Mouse (Mus musculus) right cerebral cortex, postnatal 14 days (tissue): ENCODE results near the gene Timm8b.
A peak's percentile ranks its signal among the peaks of the same experiment; 100 is the strongest.

ENCODE experiments used
- DNase-seq: peaks from one replicate; pipeline ENCODE4 v3.0.0; 2022

The Timm8b gene

DNA sequence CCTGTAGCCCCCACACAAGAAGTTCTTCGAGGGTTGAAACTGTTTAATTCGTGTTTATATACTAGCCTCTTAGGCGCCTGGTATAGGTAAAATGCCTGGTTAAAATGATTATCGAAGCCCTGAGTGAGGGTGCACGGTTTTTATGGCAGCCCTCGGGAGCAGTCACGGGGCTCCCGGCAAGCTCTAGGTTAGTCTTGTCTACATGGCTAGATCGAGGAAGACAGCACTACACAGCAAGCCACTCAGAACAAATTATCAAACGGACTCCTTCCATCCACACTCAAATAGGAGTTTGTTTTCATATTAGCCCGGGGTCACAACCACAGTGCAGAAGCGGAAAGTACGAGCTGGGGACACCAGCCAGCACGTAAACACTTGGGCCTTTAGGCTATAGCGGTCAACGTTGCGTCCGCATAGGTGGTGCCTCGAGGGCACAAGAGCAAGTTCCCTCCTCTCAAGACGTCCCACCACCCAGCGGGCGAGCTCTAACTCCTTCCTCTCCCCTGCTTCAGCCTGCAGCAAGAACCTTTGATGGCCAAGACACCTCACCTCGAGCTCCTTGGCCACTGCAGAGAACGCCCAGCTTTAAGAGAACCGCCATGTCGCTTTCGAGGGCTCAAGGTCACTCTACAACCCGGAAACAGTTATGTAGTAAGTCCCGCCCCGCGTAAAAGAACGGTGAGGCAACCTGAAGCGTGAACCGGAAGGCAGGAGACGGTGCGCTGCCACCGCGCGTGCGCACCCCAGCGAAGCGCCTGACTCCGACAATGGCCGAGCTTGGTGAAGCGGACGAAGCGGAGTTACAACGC is at the start of gene Timm8b, which contains the start of gene Sdhd:
Gene Timm8b (plus strand): TSS at position 722 of the 809 bp plus-strand sequence.
Gene Sdhd (minus strand): TSS at position 624 of the 809 bp plus-strand sequence.
- peak; percentile 92 for DNase-seq

DNA sequence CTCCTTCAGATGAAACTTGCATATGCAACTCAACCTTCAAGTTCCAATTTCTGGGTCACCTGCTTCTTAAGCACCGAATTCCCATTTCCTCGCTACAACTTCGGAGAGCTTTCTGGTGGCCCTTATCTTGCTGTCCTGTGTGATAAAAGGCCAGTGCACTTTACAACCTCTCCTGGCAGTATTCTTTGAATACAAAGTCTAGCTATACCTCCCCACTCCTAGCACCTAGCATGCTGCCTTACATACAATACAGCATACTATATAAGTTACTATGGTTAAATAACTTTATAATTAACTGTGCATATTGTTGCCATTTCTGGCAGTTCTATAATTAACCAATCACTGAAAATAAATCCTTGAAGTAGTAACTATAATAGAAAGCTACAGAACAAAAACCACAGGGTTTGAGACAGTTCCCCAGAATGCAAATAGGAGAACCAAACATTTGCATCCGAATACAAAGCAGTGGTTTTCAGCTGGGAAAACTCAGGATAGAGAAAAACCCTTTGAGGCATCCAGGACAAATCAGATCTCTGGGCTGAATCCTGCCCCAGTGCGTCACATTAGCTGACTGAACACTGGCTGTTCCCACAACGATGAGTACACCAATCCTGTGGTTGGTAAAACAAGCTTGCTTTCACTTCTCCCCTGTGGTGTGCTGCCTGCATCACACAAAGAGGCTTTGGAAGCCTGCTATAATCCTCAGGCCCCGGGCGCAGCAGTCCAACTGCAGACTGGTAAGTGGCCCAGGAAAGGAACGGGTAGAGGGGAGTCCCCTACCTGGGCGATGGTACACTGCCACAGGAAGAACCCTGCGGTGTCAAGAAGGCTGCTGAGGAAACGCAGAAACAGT is 49.2 kb upstream of the Timm8b start, which contains the start of gene Il18:
Gene Il18 (plus strand): TSS at position 587 of the 853 bp plus-strand sequence.
- peak; percentile 33 for DNase-seq

DNA sequence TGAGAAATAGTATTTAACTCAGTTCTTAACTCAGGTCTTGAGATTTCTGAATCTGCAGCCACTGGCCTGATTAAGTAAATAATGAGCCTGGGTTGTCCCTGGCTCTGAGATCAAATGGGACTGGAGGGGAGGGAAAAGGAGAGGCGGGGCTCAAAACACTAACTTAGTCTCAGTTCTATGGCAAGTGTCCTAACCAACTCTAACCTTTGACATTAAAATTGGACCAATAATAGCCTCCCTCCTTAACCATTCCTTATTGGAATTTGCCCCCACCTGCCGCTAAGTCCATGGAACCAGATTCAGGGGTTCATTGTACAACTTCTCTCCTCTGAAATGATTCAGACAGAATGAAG is 48.6 kb upstream of the Timm8b start, which contains the start of gene Bco2:
Gene Bco2 (minus strand): TSS at position 88 of the 353 bp plus-strand sequence.
- DNase-seq = no peak

DNA sequence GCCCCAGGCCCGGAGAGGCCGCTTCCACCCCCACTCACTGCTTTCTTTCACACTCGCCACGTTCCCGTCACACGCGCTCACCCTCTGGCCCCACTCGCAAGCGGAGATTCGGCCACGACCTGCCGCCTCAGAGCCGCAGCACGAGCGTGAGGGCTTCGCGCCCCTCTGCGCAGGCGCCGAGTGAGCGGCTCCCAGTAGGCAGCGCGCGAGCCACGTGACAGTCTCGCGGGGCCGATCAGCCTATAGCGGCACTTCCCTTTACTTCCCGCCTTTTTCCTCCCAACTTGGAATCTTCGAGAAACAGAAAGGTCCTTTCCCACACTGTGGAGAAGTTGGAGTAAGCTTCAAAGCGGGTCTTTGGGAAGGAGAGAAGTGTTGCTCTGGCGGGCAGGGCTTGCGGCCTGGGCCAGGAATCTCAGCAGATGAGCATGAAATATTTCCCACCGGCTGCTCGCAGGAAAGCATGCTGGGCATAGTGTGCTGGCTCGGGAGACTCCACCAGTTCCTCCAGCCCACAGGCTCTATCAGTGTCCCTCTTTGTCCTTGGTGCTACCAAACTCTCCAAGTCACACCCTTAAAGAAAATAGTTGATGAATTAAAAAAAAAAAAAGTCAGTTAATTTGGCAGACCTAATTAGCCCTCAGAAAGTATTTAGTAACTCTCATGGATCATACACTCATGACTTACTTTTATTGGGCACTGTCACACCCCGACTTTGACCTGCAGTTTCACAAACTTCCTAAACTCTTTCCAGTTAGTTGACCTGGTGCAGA is 42.4 kb upstream of the Timm8b start, which contains the start of gene Tex12:
Gene Tex12 (minus strand): TSS at position 181 of the 773 bp plus-strand sequence.
- no peak for DNase-seq

DNA sequence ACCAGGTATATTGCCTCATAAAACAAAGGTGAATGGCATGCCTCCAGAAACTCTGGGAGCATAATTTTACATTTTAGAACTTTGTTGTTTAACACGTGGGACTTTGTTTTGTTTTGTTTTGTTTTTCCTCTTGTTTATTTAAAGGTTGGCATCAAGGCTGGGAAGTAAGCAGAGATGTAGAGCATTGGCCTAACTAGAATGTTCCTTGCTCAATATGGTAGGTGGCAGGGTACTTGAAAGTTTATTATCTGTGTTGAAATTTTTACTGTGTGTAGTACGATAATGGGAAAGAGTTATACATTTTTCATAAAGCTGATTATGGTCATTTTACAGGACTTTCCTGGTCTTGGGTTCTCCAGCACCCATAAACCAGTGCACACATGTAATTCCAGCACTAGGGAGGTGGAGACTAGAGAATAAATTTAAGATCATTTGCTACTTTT is 41.8 kb upstream of the Timm8b start:
- no peak for DNase-seq

DNA sequence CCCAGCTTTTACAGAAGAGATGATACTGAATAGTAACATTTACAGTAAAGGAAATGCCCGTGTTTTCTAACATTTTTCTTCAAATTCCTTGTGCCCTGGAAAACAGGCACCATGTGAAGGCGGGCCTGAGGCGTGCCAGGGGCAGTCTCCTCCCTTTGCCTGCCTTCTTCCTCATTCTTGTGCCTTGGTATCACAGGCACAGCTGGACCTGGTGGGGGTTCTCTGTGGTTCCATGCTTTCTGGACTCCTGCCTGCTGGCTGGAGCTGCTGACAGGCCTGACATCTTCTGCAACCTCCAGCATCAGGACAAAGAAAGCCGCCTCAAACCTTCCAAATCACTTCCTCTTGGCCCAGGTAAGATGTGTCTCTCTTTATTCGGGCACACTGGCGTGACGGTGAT is 38.5 kb upstream of the Timm8b start:
- no peak for DNase-seq

DNA sequence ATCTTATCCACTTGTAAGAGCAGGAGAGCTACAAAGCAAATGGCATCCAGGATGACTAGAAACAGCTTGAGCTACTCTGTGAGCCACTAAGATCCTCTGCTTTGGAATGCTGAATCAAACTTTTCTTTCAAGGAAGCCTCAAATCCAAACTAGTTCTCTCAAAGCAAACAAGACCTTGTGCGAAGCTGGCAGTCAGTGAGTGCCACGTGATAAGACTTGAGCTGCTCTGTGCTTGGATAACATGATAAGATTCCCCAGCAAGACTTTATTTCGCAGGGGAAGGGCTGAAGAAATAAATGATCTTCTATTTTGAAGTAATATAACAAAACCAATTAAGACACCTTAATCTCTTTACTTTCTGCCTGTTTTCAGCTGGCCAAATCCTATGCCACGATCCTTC is 37.8 kb upstream of the Timm8b start:
- no peak for DNase-seq

DNA sequence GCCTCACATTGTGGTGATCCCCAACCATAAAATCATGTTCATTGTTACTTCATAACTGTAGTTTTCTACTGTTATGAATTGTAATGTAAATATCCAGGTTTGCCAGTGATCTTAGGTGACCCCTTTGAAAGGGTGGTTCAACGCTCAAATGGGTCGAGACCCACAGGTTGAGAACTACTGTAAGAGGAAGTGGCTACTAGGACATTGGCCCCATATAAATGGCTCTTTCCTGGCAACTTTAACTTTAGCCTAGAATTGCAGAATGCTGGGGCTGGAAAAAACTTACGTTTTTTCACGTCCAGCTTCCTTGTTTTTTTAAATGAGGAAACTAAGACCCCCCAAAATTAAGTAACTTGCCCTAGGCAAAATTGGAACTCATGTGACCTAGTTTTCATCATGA is 36.3 kb upstream of the Timm8b start:
- DNase-seq = no peak

DNA sequence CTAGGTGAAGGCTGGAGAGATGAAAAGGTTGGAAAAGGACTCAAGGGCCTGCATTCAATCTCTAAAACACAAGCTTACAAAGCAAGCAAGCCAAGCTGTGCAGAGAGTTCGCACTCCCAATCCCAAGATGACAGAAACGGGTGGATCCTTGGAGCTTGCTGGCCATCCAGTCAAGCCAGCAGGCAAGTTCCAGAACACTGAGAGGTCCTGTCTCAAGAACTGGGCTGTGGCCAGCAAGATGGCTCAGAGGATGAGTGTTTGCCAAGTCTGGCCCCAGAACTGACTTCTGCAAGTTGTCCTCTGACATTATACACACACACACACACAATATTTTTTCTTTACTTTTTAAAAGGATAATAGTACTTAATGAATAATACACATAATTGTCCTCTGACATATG is 35.8 kb upstream of the Timm8b start:
- DNase-seq = no peak

DNA sequence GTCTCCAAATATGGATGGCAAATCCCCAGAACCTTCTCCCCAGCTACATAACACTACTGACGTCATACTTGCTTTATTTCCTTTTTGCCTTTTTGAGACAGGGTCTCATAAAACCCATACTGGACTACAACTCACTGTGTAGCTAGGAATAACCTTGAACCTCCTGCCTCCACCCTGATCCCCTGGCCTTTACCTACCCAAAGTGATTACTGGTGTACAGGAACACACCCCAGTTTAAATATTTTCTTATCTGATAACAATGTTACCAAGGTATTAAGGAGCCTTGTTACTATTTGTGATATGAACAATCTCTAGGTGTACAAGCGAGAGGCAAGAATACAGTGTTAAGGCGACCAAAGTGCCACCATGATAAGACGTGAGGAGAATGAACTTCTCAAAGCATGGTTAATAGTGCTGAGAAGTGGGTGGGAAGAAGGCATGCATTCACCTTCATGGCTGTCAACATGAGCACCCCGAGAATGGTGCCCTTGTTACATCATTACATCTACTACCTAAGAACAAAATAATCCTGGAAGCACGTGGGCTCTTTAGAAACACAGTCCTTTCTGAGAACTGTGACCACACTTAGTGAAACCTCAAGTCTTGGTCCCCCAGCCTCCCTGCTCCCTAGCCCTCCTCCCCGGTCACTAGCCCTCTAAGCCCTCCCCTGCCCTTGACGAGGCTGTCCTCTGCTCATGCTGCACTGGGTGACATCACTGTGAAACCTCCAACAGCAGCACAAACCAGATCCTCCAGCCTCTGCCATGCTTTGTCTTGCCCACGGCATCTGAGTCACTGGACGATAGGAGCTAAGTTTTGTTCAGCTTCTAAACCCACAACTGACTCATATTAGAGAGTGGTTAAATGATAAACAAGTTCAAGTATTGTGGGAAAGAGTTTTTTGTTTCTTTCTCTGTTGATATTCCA is 33.8 kb upstream of the Timm8b start:
- no peak for DNase-seq

DNA sequence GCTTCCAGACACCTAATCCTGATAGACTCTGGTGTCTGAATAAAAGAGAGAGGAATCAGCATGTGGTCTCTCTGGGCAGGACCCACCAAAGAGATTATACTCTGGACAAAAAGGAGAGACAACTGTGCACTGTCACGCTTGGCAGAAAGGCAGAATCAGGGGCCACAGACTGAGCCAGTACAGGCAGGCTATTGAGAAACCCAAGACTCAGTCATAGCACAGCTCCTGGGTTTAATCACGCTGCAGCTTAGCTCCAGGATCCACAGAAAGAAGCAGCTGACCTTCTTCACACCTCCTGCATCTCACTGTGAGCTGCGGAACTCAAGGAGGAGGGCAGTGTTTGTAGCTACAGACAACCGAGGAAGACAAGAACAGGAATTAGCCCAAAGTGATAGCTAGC is 23.3 kb upstream of the Timm8b start:
- no peak for DNase-seq

DNA sequence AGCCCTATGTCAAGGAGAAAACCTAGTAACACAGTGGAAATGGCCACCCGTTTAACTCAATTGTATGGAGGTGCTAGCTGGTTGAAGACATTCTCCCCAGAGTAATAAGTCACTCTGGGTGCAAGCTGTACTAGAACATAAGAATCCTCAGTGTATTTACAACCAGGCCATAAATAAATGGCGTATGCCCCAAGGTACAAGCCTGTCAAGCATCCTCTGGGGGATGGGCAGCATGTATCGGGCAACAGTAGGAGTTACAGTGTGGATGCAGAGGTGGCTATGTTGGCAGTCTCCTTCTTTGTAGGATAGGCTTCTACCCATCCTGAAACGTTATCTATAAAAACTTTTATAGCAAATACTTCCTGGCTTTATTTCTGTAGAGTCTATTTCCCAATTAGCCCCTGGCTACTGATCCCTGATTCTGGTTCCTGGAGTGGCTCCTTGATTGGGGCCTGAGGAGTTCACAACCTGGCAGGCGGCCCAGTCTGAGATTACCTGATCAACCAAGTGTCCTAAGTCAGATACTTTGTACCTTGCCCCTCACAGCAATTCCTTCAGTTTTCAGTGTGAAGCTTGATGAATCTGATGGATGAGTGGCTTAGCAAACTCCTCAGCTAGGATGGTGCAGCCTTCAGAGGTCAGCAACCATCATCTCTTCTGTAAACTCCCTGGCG is 18.4 kb upstream of the Timm8b start:
- no peak for DNase-seq

DNA sequence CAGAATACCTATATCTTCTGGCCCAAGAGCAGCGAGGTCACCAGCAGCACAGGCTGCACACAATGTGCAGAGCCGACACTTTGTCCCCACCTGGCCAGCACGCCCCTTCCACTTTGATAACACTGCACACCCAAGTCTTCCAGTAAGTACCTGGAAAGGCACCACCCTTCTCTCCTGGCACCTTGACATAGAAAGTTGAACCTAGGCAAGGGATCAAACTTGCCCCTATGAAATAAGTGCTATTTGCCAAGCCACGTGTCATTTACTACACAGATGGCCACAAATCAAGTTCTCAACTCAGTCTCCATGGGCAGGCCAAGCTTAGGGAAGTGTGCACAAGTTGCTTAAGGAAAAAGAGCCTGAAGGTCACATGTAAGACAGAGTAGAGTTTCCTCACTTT is 16.8 kb upstream of the Timm8b start:
- DNase-seq = no peak

DNA sequence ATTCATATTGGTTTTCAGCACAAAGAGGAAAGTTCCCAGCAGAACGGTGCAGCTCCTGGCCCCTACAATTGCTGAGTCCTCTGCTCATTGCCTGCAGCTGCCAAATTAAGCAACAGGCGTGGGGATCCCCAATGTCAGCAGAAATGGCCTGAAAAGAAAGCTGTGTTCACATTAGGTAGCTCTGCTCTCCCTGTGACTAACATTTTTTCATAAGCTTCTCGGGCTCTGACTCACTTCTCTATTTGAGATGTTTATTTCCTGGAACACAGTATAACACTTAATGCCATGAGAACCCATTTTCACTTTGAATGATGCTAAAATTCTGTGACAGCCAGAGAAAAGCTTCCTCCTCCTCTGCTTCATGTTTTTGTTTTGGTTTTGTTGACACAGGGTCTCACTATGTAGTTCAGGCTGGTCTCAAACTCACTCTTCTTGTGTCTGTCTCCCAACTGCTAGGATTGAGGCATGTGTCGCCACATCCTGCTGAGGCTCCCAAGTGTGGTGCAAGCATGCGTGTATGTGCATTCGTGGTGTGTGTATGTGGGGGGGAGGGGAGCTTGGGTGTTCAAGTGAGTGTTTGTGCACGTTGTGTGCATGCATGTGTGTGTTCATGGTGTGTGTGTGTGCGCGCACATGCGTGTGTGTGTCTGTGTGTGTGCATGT is 12.7 kb upstream of the Timm8b start:
- DNase-seq = no peak

DNA sequence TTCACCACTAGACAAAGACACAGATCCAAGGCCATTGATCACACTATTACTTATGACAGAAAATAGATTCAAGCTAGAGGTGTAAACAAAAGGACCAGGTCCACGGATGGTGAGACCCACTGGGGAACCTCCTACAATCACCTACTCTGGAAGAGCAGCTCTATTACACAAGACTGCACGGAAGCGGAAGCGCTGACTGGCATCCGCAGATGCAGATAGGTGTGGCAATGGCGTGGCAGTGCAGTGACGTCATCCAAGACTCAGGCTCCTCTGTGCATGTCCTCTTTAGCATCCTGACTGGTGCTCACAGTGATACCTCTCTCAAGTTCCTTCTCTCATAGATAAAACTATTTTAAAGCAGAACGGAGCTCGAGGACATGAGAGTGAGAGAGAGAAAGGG is 10.8 kb upstream of the Timm8b start:
- no peak for DNase-seq

DNA sequence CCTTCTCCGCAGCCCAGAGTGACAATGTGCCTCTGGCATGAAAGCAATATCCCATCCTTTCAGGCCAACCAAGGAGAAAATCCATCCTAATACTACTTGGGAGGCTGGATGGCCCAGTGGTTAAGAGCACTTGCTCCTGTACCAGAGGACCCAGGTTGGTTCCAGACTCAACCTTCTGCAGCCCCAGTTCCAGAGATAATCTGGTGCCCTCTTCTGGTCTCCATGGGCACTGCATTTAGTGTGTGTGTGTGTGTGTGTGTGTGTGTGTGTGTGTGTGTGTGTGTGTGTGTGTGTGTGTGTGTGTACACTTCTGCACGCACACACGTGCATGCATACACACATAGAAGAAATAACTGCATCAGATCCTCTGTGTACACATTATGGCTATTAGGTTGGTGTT is 10.2 kb upstream of the Timm8b start:
- no peak for DNase-seq

DNA sequence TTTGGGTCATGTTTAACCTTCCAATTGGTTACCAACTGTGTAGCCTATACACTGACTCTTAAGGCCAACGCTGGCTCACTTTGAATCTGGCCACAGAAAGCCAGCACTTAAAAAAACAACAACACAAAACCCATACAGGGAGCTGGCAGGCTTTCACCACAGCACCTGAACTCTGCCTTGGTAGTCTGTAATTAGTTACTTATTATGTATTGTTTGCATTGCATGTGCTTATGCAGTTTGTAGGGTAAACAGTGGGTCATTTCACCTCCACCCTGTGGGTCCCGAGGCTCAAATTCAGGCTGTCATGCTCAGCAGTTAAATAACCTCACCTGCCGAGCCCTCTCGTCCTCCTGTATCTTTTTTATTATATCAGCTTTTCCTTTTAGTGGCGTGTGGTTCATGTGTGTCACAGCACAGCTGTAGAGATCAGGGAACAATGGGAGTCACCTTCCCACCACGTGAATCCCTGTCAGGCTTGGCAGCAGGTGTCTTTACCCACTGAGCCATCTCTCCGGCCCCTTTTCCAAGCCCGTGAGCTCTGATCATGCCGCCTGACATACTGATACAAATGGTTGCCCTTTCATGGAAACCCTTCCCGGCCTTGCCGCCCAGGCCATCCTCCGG is 8.8 kb upstream of the Timm8b start:
- no peak for DNase-seq

DNA sequence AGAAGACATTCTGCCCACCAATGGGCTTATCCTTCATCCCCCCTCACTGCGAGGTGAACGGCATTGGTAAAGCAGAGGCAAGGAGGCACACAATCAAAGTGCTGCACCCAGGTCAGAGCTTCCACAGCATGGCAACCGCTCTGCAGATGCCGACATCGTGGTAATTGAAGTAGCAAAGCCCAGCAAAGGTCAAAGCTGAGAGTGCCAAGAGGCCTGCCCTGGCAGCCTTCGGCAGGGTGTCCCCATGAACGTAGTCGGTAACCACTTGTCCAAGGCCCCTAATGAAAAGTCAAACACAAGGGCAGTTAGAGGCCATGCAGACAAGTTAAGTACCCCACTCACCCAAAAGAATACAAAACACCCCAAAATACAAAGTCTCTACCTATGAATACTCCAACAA is 6.7 kb upstream of the Timm8b start:
- no peak for DNase-seq

DNA sequence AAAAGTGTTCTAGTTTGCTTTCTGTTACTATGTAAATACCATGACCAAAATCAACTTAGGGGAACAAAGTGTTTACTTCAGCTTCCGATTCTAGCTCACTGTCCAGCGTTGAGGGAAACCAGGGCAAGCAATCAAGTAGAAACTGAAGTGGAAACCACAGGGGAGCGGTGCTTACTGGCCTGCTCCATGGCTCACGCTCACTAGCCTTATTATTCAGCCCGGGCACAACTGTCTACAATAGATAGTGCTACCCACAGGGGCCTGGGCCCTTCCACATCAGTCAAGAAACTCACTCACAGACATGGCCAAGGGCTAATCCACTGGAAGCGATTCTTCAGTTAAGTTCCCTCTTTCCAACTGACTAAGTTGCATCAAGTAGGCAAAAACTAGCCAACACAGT is 2.2 kb upstream of the Timm8b start:
- DNase-seq = no peak
